10 mouse cellular contexts compared by ENCODE assay signal in the genomic region with DNA sequence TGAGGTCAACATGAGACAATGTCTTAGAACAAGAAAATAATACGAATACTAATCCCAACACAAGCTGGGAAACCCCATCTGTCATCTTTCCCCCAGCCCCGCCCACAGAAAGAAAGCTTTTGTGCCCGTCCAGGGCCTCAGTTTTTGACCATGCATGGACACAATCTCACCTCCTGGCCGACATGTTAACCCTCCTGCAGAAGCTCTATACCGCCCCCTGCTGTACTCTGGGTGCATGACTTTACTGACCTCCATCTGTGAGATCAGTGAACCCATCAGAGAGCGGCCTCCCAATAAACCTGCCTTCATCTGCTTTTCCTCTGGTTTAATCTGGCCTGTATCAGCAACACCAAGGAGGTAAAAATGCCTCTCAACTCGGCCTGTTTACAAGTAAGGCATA.
DNase-seq lines count a peak whose midpoint lies in the region; ATAC-seq and TF ChIP-seq lines count a peak whose summit lies in the region.
"Had no signal": no experiment of that assay in that cellular context is flagged by ENCODE, and none has a peak within 500 bp of the region (broad histone marks: within the 10 kb centered on the region; RNA-seq: fewer than 3 reads in every experiment).

No protein-coding gene starts in this region.

- DNase-seq in forebrain, embryonic 10.5 days (ENCODE audit: extremely low spot score, low spot score) = peak; percentile 20
- DNase-seq in forebrain, postnatal 0 days = no peak
- DNase-seq in 416B (ENCODE audit: low read depth) = peak; percentile 40
- DNase-seq in brain, embryonic 14.5 days (ENCODE audit: low read depth) = peak; percentile 12
- peak; percentile 22 to 46 for DNase-seq in gastrocnemius, adult 8-10 months (ENCODE audit: low spot score in 2 of 2)
- DNase-seq in layer of hippocampus, adult 9-10 months (ENCODE audit: low spot score) = peak; percentile 5
- DNase-seq in natural killer cell, adult 2 months (ENCODE audit: low spot score in 2 of 2) = peak; percentile 57 to 74
- peak; percentile 21 for DNase-seq in urinary bladder, adult 2 months (ENCODE audit: low spot score)

- no peak for TF ChIP-seq POLR2A in brain, embryonic 14.5 days (IDR thresholded peaks at IDR 0.05; ENCODE audit: borderline replicate concordance, extremely low read depth, insufficient read depth, insufficient read length, poor library complexity, severe bottlenecking)

- H3K36me3 ChIP-seq in forebrain, embryonic 10.5 days (replicated peaks) = no peaks in the 10 kb centered on the region
- H3K36me3 ChIP-seq in forebrain, postnatal 0 days (ENCODE audit: insufficient read depth) = no peaks in the 10 kb centered on the region
- H3K36me3 ChIP-seq: limb, embryonic 13.5 days; stomach, embryonic 15.5 days had no signal

- no peak overlapping the region for H3K4me3 ChIP-seq in forebrain, embryonic 10.5 days
- H3K4me3 ChIP-seq in forebrain, postnatal 0 days (ENCODE audit: low read depth, low read length) = no peak overlapping the region
- H3K4me3 ChIP-seq: limb, embryonic 13.5 days; stomach, embryonic 15.5 days had no signal

- ATAC-seq in forebrain, postnatal 0 days = no peak

- no peak overlapping the region for H3K9ac ChIP-seq in forebrain, postnatal 0 days
- H3K9ac ChIP-seq: limb, embryonic 13.5 days; stomach, embryonic 15.5 days had no signal

- 74% methylated on average over 7 of the region's 7 CpGs for WGBS in forebrain, embryonic 10.5 days
- 76% methylated on average over 7 of the region's 7 CpGs for WGBS in forebrain, postnatal 0 days

- no peak overlapping the region for H3K27ac ChIP-seq in forebrain, embryonic 10.5 days
- H3K27ac ChIP-seq in forebrain, postnatal 0 days (ENCODE audit: low read depth, low read length) = no peak overlapping the region
- H3K27ac ChIP-seq: limb, embryonic 13.5 days; stomach, embryonic 15.5 days had no signal

- no peak overlapping the region for H3K4me2 ChIP-seq in forebrain, postnatal 0 days (ENCODE audit: low read depth)
- H3K4me2 ChIP-seq: limb, embryonic 13.5 days; stomach, embryonic 15.5 days had no signal

- H3K27me3 ChIP-seq in forebrain, embryonic 10.5 days (ENCODE audit: poor library complexity, severe bottlenecking) = no peaks in the 10 kb centered on the region
- no peaks in the 10 kb centered on the region for H3K27me3 ChIP-seq in forebrain, postnatal 0 days (ENCODE audit: insufficient read depth, low read length)
- H3K27me3 ChIP-seq: limb, embryonic 13.5 days; stomach, embryonic 15.5 days had no signal

- TF ChIP-seq CTCF in forebrain, postnatal 0 days (IDR thresholded peaks at IDR 0.05; ENCODE audit: low read depth) = no peak
- TF ChIP-seq CTCF in brain, embryonic 14.5 days (IDR thresholded peaks at IDR 0.05; ENCODE audit: borderline replicate concordance, extremely low read depth, insufficient read depth, insufficient read length) = peak; percentile 19; the same call in 1 of the 2 replicates

- peaks cover 4% of the 10 kb centered on the region; the same call in 1 of the 2 replicates for H3K9me3 ChIP-seq in forebrain, embryonic 10.5 days
- H3K9me3 ChIP-seq in forebrain, postnatal 0 days (ENCODE audit: low read length) = no peaks in the 10 kb centered on the region
- H3K9me3 ChIP-seq: limb, embryonic 13.5 days; stomach, embryonic 15.5 days had no signal

- H3K4me1 ChIP-seq in forebrain, embryonic 10.5 days = no peaks in the 10 kb centered on the region
- no peaks in the 10 kb centered on the region for H3K4me1 ChIP-seq in forebrain, postnatal 0 days (ENCODE audit: insufficient read depth)
- H3K4me1 ChIP-seq: limb, embryonic 13.5 days; stomach, embryonic 15.5 days had no signal
